Mouse (Mus musculus) myocyte (in vitro differentiated cells): Measurements from ENCODE around the gene Slc7a8.

ENCODE experiments used
- CEBPB ChIP-seq: IDR thresholded peaks from 2 replicates; pipeline ENCODE4 v1.6.1; 2011; ENCODE audit warnings: mild to moderate bottlenecking, moderate library complexity; ENCODE audit not compliant: poor library complexity, insufficient read depth, severe bottlenecking
- MAX ChIP-seq: IDR thresholded peaks from one replicate; pipeline ENCODE4 v1.6.1; 2011; ENCODE audit warnings: low read depth, mild to moderate bottlenecking, control low read depth

DNA sequence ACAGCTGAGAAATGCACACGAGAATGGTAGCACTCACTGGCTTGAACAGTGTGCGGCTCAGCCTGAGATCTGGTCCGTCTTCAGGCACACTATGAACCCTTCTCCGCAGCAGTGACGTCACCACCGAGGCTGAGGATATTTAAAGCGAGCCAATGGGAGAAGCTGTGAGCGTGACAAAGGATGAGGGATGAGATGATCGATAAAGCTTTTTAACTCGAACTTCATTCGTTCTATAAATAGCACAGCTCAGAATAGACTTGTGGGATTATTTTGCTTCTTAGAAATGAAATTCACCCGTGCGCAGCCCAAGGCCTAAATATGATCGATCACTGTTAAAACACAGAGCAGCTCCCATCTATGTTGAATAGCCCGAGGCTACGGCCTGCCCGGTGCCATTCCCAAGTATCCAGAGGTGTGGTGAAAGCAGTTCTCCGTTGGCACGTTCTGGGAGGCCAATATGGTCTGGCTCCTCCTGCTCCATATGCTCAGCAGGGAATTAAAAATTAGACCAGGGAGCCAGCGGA is 9.4 kb downstream of the Slc7a8 start:
- no peak for TF ChIP-seq CEBPB
- TF ChIP-seq MAX, result no peak
